Mouse (Mus musculus) midbrain, embryonic 10.5 days (tissue): ENCODE data around the gene Tmem11. TPM values are rescaled to one million over a fixed set of nuclear protein-coding genes. Genes with fewer than 3 reads are reported as not detected.

Experiments used
- DNase-seq: peaks from one replicate; pipeline ENCODE4 v3.0.0-alpha.2; 2017; ENCODE audit warnings: low spot score
- H3K27ac ChIP-seq: fragments of 300-500 bp; sonication (generic); replicated peaks from 2 replicates; pipeline ENCODE4 v1.5.1; 2016; ENCODE audit warnings: mild to moderate bottlenecking
- H3K27me3 ChIP-seq: fragments of 300-500 bp; sonication (generic); 2 replicates; pipeline ENCODE4 v1.6.1; 2016; ENCODE audit warnings: low read depth, mild to moderate bottlenecking; ENCODE audit not compliant: poor library complexity, severe bottlenecking
- H3K36me3 ChIP-seq: fragments of 300-500 bp; sonication (generic); 2 replicates; pipeline ENCODE4 v1.6.1; 2016; ENCODE audit warnings: mild to moderate bottlenecking, moderate library complexity
- H3K4me1 ChIP-seq: fragments of 300-500 bp; sonication (generic); 2 replicates; pipeline ENCODE4 v1.6.1; 2016
- H3K4me3 ChIP-seq: fragments of 300-500 bp; sonication (generic); 2 replicates; pipeline ENCODE4 v1.5.1; 2016; ENCODE audit warnings: mild to moderate bottlenecking, moderate library complexity
- H3K9me3 ChIP-seq: fragments of 300-500 bp; sonication (generic); replicated peaks from 2 replicates; pipeline ENCODE4 v1.6.1; 2016; ENCODE audit warnings: mild to moderate bottlenecking
- WGBS: fragments of 180-500 bp; shearing (Covaris S2); methylation state at CpG from one replicate; pipeline ENCODE4 v1.1.7; 2016; 5-methylcytosine and 5-hydroxymethylcytosine counted together
- polyA plus RNA-seq: library from polyadenylated mRNA; unstranded; fragments of >200 nt; fragmentation: Nextera tagmentation; extraction: Ambion mirVana; gene quantifications from 2 replicates; pipeline ENCODE4 v1.2.1, GENCODE M21; 2016

Tmem11 gene
- polyA plus RNA-seq, 1 experiment from 2014 or later: 75.7 TPM

DNA sequence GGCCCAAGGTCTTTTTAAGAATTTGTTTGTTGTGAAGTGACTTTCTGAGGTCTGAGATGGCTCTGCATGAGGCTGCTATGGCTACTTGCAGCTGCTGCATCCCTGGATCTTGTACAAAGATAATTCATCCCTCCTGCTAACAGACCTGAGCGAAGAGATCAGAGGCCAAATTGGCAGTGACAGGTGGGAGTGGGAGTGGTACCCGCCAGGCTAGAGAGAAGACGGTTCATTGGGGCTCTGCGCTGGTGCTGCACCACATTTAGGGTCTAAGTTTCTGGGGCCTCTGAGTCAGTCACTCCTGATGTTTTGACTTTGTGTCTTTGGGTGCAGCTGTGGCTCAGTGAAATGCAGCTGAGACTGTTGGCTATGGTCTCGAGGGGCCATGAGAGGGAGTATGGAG, 35.7 kb downstream of the Tmem11 start:
- no peak overlapping the region for H3K4me3 ChIP-seq
- H3K27ac ChIP-seq: no peak overlapping the region
- WGBS: 86% methylated on average over 5 of the region's 5 CpGs
- H3K4me1 ChIP-seq: no peaks in the 10 kb centered on the region
- no peaks in the 10 kb centered on the region for H3K27me3 ChIP-seq
- no peaks in the 10 kb centered on the region for H3K9me3 ChIP-seq
- DNase-seq: no peak
- peaks cover 31% of the 10 kb centered on the region for H3K36me3 ChIP-seq

DNA sequence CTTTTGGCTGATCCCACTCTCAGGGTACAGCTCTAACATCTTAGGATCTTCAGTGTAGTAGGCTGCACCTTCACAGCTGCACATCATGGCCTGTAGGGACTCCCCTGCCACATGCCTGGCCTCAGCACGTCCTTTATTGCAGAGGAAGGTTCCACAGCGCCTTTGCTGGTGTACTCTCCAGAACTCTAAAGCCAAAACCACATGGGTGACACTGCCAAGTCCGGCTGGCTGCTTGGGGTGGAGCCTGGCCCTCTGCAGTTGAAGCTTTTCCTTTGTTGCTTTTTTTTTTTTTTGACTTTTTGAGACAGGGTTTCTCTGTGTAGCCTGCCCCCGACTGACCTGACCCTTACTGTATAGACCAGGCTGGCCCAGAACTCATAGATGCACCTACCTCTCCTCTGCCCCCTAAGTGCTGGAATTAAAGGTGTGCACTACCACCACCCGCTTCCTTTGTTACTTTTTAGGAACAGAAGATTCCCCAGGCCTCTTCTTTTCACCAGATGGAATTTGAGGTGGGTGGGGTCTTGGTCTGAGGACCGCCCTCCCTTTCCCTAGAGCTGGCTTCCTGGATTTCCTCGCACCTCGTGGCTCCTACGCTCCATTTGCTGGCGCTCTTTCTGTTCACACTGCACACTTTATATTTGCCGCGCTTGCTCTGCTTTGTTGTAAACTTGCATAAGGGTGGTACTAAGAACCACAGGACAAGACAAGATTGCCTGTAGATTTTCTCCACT, 37.4 kb downstream of the Tmem11 start:
- H3K27me3 ChIP-seq: no peaks in the 10 kb centered on the region
- WGBS: 79% methylated on average over 12 of the region's 12 CpGs
- no peaks in the 10 kb centered on the region for H3K4me1 ChIP-seq
- H3K27ac ChIP-seq: no peak overlapping the region
- DNase-seq: no peak
- no peaks in the 10 kb centered on the region for H3K9me3 ChIP-seq
- peaks cover 31% of the 10 kb centered on the region for H3K36me3 ChIP-seq
- H3K4me3 ChIP-seq: no peak overlapping the region

DNA sequence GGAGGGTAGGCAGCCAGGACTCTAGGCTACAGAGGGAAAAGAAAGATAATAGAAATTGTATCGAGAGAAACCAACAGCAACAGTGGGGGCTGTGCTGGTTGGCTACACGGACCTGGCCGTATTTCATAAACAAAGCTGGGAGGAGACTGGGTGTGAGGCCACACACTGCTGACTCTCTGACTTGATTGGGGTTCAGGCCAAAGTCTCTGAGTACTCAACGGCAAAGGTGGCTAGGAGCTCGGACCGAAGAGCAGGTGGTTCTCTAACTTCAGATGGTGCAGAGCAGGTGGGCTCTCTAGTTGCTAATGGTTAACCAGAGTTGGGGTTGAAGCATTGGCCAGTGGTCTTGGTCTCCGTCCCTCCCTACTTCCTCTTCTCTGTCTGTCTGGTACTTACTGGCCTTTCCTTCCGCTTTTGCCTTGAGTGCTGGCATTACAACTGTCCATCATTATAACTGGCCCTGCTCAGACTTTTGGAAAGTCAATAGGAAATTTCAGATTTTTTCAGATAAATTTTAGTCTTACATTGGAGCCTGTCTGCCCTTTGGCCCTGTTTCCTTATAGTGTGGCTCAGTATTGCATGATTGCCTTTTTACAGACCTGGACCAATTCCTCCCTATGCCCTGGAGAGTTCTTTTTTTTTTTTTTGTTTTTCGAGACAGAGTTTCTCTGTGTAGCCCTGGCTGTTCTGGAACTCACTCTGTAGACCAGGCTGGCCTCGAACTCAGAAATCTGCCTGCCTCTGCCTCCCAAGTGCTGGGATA, 41.2 kb downstream of the Tmem11 start:
- Histone ChIP-seq H3K27me3 (no peaks in the 10 kb centered on the region), H3K4me3 (no peak overlapping the region), H3K9me3 (no peaks in the 10 kb centered on the region), H3K4me1 (no peaks in the 10 kb centered on the region), H3K36me3 (peaks cover 14% of the 10 kb centered on the region; the same call in 1 of the 2 replicates), H3K27ac (no peak overlapping the region)
- WGBS: 90% methylated on average over 10 of the region's 10 CpGs
- DNase-seq: no peak

DNA sequence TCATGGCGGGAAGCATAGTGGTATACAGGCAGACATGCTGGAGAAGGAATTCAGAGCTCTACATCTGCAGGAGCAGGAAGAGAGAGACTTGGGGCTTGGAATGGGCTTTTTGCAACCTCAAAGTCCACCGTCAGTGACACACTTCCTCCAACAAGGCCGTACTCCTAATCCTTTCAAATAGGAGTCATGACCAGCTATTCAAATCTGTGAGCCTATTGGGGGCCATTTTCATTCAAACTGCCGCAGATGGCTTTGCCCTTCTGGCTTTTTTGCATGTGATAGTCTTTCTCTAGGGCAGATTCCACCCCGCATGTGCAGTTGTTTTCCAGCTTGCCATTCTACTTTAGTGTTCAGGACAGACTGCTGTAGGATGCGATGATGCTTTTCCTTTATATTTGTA, 42.2 kb downstream of the Tmem11 start:
- Histone ChIP-seq H3K36me3 (peaks cover 14% of the 10 kb centered on the region; the same call in 1 of the 2 replicates), H3K9me3 (no peaks in the 10 kb centered on the region), H3K27ac (no peak overlapping the region), H3K27me3 (no peaks in the 10 kb centered on the region), H3K4me1 (no peaks in the 10 kb centered on the region), H3K4me3 (no peak overlapping the region)
- no peak for DNase-seq
- WGBS: 96% methylated on average over 6 of the region's 6 CpGs

DNA sequence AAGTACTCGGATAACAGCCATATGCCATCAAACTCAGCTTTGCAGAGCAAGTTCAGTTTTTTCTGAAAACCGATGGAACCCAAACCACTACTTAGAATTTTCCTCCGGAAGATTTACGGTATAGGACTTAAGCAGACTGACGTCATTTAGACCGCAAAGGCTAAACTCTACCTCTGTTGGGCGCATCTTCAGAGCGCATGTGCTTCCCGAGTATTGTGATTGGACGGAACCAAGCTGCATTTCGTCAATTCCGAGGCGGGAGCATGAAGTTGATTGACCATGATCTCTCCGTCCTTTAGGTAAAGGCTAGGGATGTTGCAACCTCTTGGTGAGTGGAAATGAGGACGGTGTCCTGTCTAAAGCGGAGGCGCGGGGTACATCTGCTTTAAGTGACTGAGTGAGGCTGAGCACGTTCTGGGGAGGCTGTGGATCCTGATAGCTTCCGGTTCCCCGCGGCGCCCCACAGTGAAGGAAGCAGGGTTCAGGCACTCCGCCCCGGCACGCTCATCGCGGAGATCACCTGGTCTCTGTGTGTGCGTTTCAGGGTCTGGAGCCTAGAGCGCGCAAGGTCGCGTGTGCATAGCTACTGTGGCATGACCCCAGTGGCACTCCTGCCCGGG, 48.5 kb downstream of the Tmem11 start, which contains the start of gene Dhrs7b:
TSS of gene Dhrs7b (plus strand) at position 199 of the 620 bp plus-strand sequence.
- peaks cover 22% of the 10 kb centered on the region for H3K4me1 ChIP-seq
- peak within 1 kb of the TSS; percentile 82 for H3K4me3 ChIP-seq
- no peaks in the 10 kb centered on the region for H3K9me3 ChIP-seq
- peak; percentile 80 for DNase-seq
- peak within 1 kb of the TSS; percentile 89 for H3K27ac ChIP-seq
- under 1% methylated on average over 34 of the region's 34 CpGs for WGBS
- H3K36me3 ChIP-seq: no peaks in the 10 kb centered on the region
- H3K27me3 ChIP-seq: no peaks in the 10 kb centered on the region

DNA sequence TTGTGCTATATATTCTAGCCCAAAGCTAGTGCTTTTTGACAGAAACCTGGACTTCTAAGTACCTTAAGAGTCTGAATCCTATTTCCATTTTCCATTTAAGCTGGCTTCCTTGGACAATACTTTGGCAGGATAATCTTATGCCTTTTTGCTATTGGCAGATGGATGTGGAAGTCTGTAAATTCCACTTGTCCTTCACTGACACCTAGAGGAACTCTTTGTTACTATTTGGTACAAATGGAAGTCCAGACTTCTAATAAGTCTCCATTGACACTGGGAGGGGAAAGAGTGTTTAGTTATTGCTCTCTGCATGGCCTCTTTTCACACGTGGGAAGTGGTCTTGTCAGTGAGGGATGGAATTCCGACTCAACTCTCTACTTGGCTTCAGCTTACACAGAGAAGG, 50.2 kb downstream of the Tmem11 start:
- H3K9me3 ChIP-seq: no peaks in the 10 kb centered on the region
- H3K4me1 ChIP-seq: peaks cover 22% of the 10 kb centered on the region
- no peaks in the 10 kb centered on the region for H3K27me3 ChIP-seq
- no peak for DNase-seq
- H3K27ac ChIP-seq: no peak overlapping the region
- no peak overlapping the region for H3K4me3 ChIP-seq
- 38% methylated on average over 2 of the region's 2 CpGs for WGBS
- no peaks in the 10 kb centered on the region for H3K36me3 ChIP-seq

DNA sequence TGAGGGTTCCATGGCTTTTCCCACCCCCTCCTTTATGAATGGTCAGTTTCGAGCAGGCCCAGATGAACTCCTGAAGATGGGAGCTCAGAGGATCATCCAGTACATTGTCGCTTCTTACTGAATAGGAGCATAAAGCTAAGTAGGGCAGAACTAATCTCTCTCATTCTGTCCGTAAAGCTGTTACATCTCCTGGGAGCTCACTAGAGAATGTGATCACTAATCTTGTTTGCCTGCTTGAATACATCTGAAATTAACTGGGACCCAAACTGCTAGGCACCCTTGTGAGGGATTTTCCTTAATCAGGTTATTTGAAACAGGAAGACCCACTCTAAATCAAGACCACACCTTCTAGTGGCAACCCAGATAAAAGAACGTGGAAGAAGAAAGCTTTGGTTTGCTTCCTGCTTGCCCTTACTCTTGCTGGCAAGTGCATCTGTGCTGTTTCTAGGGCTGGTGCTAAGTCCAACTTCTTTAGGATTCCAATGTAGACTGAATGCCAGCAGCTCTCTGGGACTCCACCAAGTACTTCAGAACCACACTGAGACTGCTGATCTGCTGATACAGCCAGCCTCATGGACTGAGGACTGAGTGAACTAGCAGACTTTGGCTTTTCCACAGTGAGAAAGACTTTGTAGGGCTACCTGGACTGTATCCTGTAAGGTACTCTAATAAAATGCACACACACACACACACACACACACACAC, 51.7 kb downstream of the Tmem11 start:
- Histone ChIP-seq H3K27ac (no peak overlapping the region), H3K36me3 (no peaks in the 10 kb centered on the region), H3K4me3 (no peak overlapping the region), H3K9me3 (no peaks in the 10 kb centered on the region), H3K27me3 (no peaks in the 10 kb centered on the region), H3K4me1 (peaks cover 22% of the 10 kb centered on the region)
- 25% methylated on average over 4 of the region's 4 CpGs for WGBS
- DNase-seq: no peak

DNA sequence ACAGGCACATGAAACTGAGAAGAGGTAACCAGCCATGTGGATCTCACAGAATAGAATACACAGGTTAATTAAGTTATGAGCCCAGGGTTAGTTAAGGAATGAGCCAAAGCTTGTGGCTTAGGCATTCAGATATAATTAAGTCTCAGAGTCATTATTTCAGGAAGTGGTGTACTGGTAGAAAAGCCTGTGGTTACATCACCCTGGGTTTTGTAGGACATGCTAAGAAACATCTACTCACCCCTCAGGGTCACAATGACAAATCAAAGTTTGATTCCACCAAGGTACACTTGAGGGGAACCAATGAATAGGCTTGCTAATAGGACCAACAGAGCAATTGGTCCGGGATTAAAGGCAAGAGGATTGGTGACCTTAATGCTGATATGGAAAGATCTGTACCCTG, 52.4 kb downstream of the Tmem11 start:
- Histone ChIP-seq H3K4me3 (no peak overlapping the region), H3K36me3 (no peaks in the 10 kb centered on the region), H3K4me1 (peaks cover 21% of the 10 kb centered on the region), H3K9me3 (no peaks in the 10 kb centered on the region), H3K27me3 (no peaks in the 10 kb centered on the region), H3K27ac (no peak overlapping the region)
- 38% methylated on average over 1 of the region's 1 CpGs for WGBS
- no peak for DNase-seq

DNA sequence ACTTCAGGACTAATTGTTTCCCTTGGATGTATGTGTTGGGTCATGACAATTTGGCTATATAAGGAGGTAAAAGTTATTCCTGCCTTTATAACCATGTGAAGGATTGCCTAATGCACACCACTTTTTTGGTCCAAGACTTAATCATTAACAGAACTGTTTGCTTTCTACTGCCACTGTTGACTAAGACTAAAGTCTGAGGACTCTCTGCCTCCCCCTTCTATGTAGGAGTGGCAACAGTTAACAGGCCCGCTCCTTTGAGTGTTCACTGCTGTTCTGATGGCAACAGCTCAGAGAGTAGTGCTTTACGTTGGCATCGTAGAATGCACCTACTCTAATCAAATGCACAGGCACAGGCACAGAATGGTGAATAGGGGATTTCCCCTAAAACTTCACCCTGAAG, 53.9 kb downstream of the Tmem11 start:
- Histone ChIP-seq H3K27ac (no peak overlapping the region), H3K36me3 (no peaks in the 10 kb centered on the region), H3K27me3 (no peaks in the 10 kb centered on the region), H3K4me3 (no peak overlapping the region), H3K9me3 (no peaks in the 10 kb centered on the region), H3K4me1 (peaks cover 10% of the 10 kb centered on the region; the same call in 1 of the 2 replicates)
- 88% methylated on average over 3 of the region's 3 CpGs for WGBS
- DNase-seq: no peak

DNA sequence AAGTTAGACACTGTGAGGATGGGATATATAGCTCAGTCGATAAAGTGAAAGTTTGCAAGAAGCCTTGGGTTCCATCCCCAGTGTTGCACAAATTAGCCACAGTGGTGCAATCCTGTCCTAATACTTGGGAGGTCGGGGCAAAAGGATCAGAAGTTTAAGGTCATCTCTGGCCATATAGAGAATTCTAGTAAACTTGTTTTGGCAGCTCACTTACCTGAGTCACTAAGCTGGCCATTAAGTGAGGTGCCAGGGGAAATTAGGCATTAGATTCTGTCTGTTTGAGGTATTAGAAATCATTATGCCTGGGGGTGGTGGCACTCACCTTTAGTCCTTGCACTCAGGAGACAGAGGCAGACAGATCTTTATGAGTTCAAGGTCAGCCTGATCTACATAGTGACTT, 55.3 kb downstream of the Tmem11 start:
- Histone ChIP-seq H3K4me1 (peaks cover 10% of the 10 kb centered on the region; the same call in 1 of the 2 replicates), H3K36me3 (no peaks in the 10 kb centered on the region)

DNA sequence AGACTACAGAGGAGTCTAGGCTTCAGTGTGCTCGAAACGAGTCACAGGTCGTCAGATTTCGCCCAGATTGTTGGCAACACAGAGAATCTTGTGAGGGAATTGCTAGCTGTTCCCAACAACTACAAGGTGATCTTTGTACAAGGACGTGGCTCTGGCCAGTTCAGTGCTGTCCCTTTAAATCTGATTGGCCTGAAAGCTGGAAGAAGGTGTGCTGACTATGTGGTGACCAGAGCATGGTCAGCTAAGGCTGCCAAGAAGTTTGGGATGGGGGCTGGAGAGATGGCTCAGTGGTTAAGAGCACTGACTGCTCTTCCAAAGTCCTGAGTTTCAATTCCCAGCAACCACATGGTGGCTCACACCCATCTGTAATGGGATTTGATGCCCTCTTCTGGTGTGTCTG, 62.7 kb downstream of the Tmem11 start:
- H3K4me1 ChIP-seq: 0 out of 2 replicates have a peak, but pooled peaks cover under 1% of the 10 kb centered on the region
- H3K27ac ChIP-seq: no peak overlapping the region
- no peaks in the 10 kb centered on the region for H3K36me3 ChIP-seq
- no peak for DNase-seq
- no peak overlapping the region for H3K4me3 ChIP-seq
- no peaks in the 10 kb centered on the region for H3K9me3 ChIP-seq
- no peaks in the 10 kb centered on the region for H3K27me3 ChIP-seq
- WGBS: 68% methylated on average over 5 of the region's 5 CpGs

More for the DNA sequence above, 55.3 kb downstream of the Tmem11 start:
- no peaks in the 10 kb centered on the region for H3K27me3 ChIP-seq
- DNase-seq: no peak
- H3K9me3 ChIP-seq: no peaks in the 10 kb centered on the region
- H3K4me3 ChIP-seq: no peak overlapping the region
- WGBS: 78% methylated on average over 2 of the region's 2 CpGs
- no peak overlapping the region for H3K27ac ChIP-seq
